Mouse (Mus musculus): ENCODE data around the gene Nufip1. TPM values are rescaled to one million over a fixed set of nuclear protein-coding genes. Genes with fewer than 3 reads are reported as not detected.

The Nufip1 gene
- polyA plus RNA-seq, 1 experiment from 2014 or later = 19.2 TPM

GRCm38 (mm10) chr14:76148294-76148693, 37.6 kb downstream of the Nufip1 start:
- no peaks in the 10 kb centered on the region for H3K9me3 ChIP-seq (ENCODE audit: control insufficient read depth, low read length)
- ATAC-seq (replicated peaks; ENCODE audit: low FRiP score) = no peak

GRCm38 (mm10) chr14:76149531-76150179, 39.0 kb downstream of the Nufip1 start:
- Histone ChIP-seq H3K27ac (ENCODE audit: low read depth, low read length) (no peak overlapping the region), H3K36me3 (ENCODE audit: control insufficient read depth, insufficient read depth, low read length) (no peaks in the 10 kb centered on the region), H3K4me1 (replicated peaks; ENCODE audit: control insufficient read depth, insufficient read depth, low read length) (peaks cover 4% of the 10 kb centered on the region; the same call in 1 of the 2 replicates), H3K4me2 (ENCODE audit: low read depth, low read length, severe bottlenecking) (peak overlapping the region; percentile 21; the same call in 1 of the 2 replicates), H3K9me3 (ENCODE audit: control insufficient read depth, low read length) (no peaks in the 10 kb centered on the region), H3K27me3 (ENCODE audit: control insufficient read depth, insufficient read depth, low read length) (no peaks in the 10 kb centered on the region), H3K9ac (ENCODE audit: low read length) (no peak overlapping the region), H3K4me3 (ENCODE audit: low read depth, low read length) (no peak overlapping the region)
- WGBS = 43% methylated on average over 13 of the region's 13 CpGs
- DNase-seq (ENCODE audit: low spot score) (peak; percentile 56), ATAC-seq (replicated peaks; ENCODE audit: low FRiP score) (no peak)

More at GRCm38 (mm10) chr14:76148294-76148693, 37.6 kb downstream of the Nufip1 start:
- no peak overlapping the region for H3K4me2 ChIP-seq (ENCODE audit: low read depth, low read length, severe bottlenecking)
- no peaks in the 10 kb centered on the region for H3K36me3 ChIP-seq (ENCODE audit: control insufficient read depth, insufficient read depth, low read length)
- H3K4me1 ChIP-seq (replicated peaks; ENCODE audit: control insufficient read depth, insufficient read depth, low read length) = peaks cover 4% of the 10 kb centered on the region; the same call in 1 of the 2 replicates
- 94% methylated on average over 10 of the region's 10 CpGs for WGBS
- no peak for DNase-seq (ENCODE audit: low spot score)
- no peaks in the 10 kb centered on the region for H3K27me3 ChIP-seq (ENCODE audit: control insufficient read depth, insufficient read depth, low read length)
- no peak overlapping the region for H3K9ac ChIP-seq (ENCODE audit: low read length)
- no peak overlapping the region for H3K27ac ChIP-seq (ENCODE audit: low read depth, low read length)
- no peak overlapping the region for H3K4me3 ChIP-seq (ENCODE audit: low read depth, low read length)

GRCm38 (mm10) chr14:76150499-76150898, 39.8 kb downstream of the Nufip1 start:
- Histone ChIP-seq H3K9me3 (ENCODE audit: control insufficient read depth, low read length) (no peaks in the 10 kb centered on the region), H3K9ac (ENCODE audit: low read length) (no peak overlapping the region; the same call in 1 of the 2 replicates), H3K36me3 (ENCODE audit: control insufficient read depth, insufficient read depth, low read length) (no peaks in the 10 kb centered on the region), H3K4me1 (replicated peaks; ENCODE audit: control insufficient read depth, insufficient read depth, low read length) (peaks cover 4% of the 10 kb centered on the region; the same call in 1 of the 2 replicates), H3K4me3 (ENCODE audit: low read depth, low read length) (no peak overlapping the region), H3K27me3 (ENCODE audit: control insufficient read depth, insufficient read depth, low read length) (no peaks in the 10 kb centered on the region), H3K27ac (ENCODE audit: low read depth, low read length) (no peak overlapping the region), H3K4me2 (ENCODE audit: low read depth, low read length, severe bottlenecking) (no peak overlapping the region)
- WGBS = 80% methylated on average over 11 of the region's 11 CpGs
- DNase-seq (ENCODE audit: low spot score) (no peak), ATAC-seq (replicated peaks; ENCODE audit: low FRiP score) (no peak)

GRCm38 (mm10) chr14:76151011-76151410, 40.3 kb downstream of the Nufip1 start:
- Histone ChIP-seq H3K27me3 (ENCODE audit: control insufficient read depth, insufficient read depth, low read length) (no peaks in the 10 kb centered on the region), H3K36me3 (ENCODE audit: control insufficient read depth, insufficient read depth, low read length) (no peaks in the 10 kb centered on the region), H3K4me3 (ENCODE audit: low read depth, low read length) (no peak overlapping the region), H3K4me2 (ENCODE audit: low read depth, low read length, severe bottlenecking) (no peak overlapping the region), H3K9ac (ENCODE audit: low read length) (no peak overlapping the region; the same call in 1 of the 2 replicates), H3K4me1 (replicated peaks; ENCODE audit: control insufficient read depth, insufficient read depth, low read length) (peaks cover 4% of the 10 kb centered on the region; the same call in 1 of the 2 replicates), H3K27ac (ENCODE audit: low read depth, low read length) (no peak overlapping the region), H3K9me3 (ENCODE audit: control insufficient read depth, low read length) (no peaks in the 10 kb centered on the region)
- DNase-seq (ENCODE audit: low spot score) (no peak), ATAC-seq (replicated peaks; ENCODE audit: low FRiP score) (no peak)
- 71% methylated on average over 2 of the region's 2 CpGs for WGBS

GRCm38 (mm10) chr14:76151820-76152161, 41.1 kb downstream of the Nufip1 start:
- Histone ChIP-seq H3K9ac (ENCODE audit: low read length) (peak overlapping the region; percentile 96), H3K4me2 (ENCODE audit: low read depth, low read length, severe bottlenecking) (peak overlapping the region; percentile 65), H3K9me3 (ENCODE audit: control insufficient read depth, low read length) (no peaks in the 10 kb centered on the region), H3K27ac (ENCODE audit: low read depth, low read length) (peak overlapping the region; percentile 100), H3K27me3 (ENCODE audit: control insufficient read depth, insufficient read depth, low read length) (no peaks in the 10 kb centered on the region), H3K4me1 (replicated peaks; ENCODE audit: control insufficient read depth, insufficient read depth, low read length) (peaks cover 4% of the 10 kb centered on the region; the same call in 1 of the 2 replicates), H3K4me3 (ENCODE audit: low read depth, low read length) (peak overlapping the region; percentile 76), H3K36me3 (ENCODE audit: control insufficient read depth, insufficient read depth, low read length) (no peaks in the 10 kb centered on the region)
- DNase-seq (ENCODE audit: low spot score) = no peak
- ATAC-seq (replicated peaks; ENCODE audit: low FRiP score) = no peak
- 1% methylated on average over 10 of the region's 10 CpGs for WGBS

GRCm38 (mm10) chr14:76152162-76153002, 41.7 kb downstream of the Nufip1 start:
- Histone ChIP-seq H3K4me2 (ENCODE audit: low read depth, low read length, severe bottlenecking) (peak overlapping the region; percentile 65), H3K27ac (ENCODE audit: low read depth, low read length) (peak overlapping the region; percentile 100), H3K9ac (ENCODE audit: low read length) (peak overlapping the region; percentile 96), H3K4me3 (ENCODE audit: low read depth, low read length) (peak overlapping the region; percentile 76), H3K27me3 (ENCODE audit: control insufficient read depth, insufficient read depth, low read length) (no peaks in the 10 kb centered on the region), H3K4me1 (replicated peaks; ENCODE audit: control insufficient read depth, insufficient read depth, low read length) (peaks cover 4% of the 10 kb centered on the region; the same call in 1 of the 2 replicates), H3K9me3 (ENCODE audit: control insufficient read depth, low read length) (no peaks in the 10 kb centered on the region), H3K36me3 (ENCODE audit: control insufficient read depth, insufficient read depth, low read length) (no peaks in the 10 kb centered on the region)
- peak; percentile 92 for ATAC-seq (replicated peaks; ENCODE audit: low FRiP score)
- under 1% methylated on average over 41 of the region's 41 CpGs for WGBS
- DNase-seq (ENCODE audit: low spot score) = peak; percentile 97

GRCm38 (mm10) chr14:76153003-76153675, 42.4 kb downstream of the Nufip1 start:
- Histone ChIP-seq H3K27ac (ENCODE audit: low read depth, low read length) (peak overlapping the region; percentile 100), H3K9ac (ENCODE audit: low read length) (peak overlapping the region; percentile 54), H3K4me1 (replicated peaks; ENCODE audit: control insufficient read depth, insufficient read depth, low read length) (peaks cover 4% of the 10 kb centered on the region; the same call in 1 of the 2 replicates), H3K36me3 (ENCODE audit: control insufficient read depth, insufficient read depth, low read length) (no peaks in the 10 kb centered on the region), H3K4me3 (ENCODE audit: low read depth, low read length) (peak overlapping the region; percentile 76), H3K4me2 (ENCODE audit: low read depth, low read length, severe bottlenecking) (peak overlapping the region; percentile 65), H3K27me3 (ENCODE audit: control insufficient read depth, insufficient read depth, low read length) (no peaks in the 10 kb centered on the region), H3K9me3 (ENCODE audit: control insufficient read depth, low read length) (no peaks in the 10 kb centered on the region)
- DNase-seq (ENCODE audit: low spot score) (peak; percentile 74), ATAC-seq (replicated peaks; ENCODE audit: low FRiP score) (peak; percentile 14; the same call in 1 of the 2 replicates)
- WGBS = under 1% methylated on average over 24 of the region's 24 CpGs

GRCm38 (mm10) chr14:76153828-76154227, 43.1 kb downstream of the Nufip1 start:
- Histone ChIP-seq H3K9me3 (ENCODE audit: control insufficient read depth, low read length) (no peaks in the 10 kb centered on the region), H3K4me3 (ENCODE audit: low read depth, low read length) (no peak overlapping the region), H3K36me3 (ENCODE audit: control insufficient read depth, insufficient read depth, low read length) (no peaks in the 10 kb centered on the region), H3K27ac (ENCODE audit: low read depth, low read length) (no peak overlapping the region), H3K4me1 (replicated peaks; ENCODE audit: control insufficient read depth, insufficient read depth, low read length) (peaks cover 4% of the 10 kb centered on the region; the same call in 1 of the 2 replicates), H3K9ac (ENCODE audit: low read length) (no peak overlapping the region), H3K4me2 (ENCODE audit: low read depth, low read length, severe bottlenecking) (no peak overlapping the region; the same call in 1 of the 2 replicates), H3K27me3 (ENCODE audit: control insufficient read depth, insufficient read depth, low read length) (no peaks in the 10 kb centered on the region)
- WGBS = 15% methylated on average over 6 of the region's 6 CpGs
- ATAC-seq (replicated peaks; ENCODE audit: low FRiP score) (no peak), DNase-seq (ENCODE audit: low spot score) (no peak)
